Mouse (Mus musculus) bone marrow, adult 2 months (tissue): ENCODE results near the gene Hmces.

ENCODE experiments used
- CTCF ChIP-seq: fragments of 200-500 bp; IDR thresholded peaks from 2 replicates; pipeline ENCODE4 v1.5.1; 2011; ENCODE audit warnings: low read length, control low read depth; ENCODE audit not compliant: control insufficient read depth, insufficient read depth
- POLR2A ChIP-seq: fragments of 200-500 bp; IDR thresholded peaks from 2 replicates; pipeline ENCODE4 v1.6.1; 2011; ENCODE audit warnings: low read depth, mild to moderate bottlenecking, control low read depth, low read length, borderline replicate concordance; ENCODE audit not compliant: control insufficient read depth

DNA sequence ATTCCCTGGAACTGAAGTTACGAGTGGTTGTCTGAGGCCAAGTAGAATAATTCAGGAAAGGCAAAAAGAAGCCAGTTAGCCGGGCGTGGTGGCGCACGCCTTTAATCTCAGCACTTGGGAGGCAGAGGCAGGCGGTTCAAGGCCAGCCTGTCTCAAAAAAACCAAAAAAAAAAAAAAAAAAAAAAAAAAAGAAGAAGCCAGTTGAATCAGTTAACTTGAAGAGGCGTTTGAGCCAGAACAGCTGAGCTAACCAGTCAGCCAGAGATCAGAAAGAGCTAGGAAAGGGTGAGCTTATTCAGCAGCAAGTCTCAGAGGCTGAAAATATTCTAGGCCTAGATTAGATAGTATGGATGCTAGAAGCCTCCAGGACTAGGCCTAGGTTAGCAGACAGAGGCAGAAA is 28.4 kb downstream of the Hmces start:
- TF ChIP-seq CTCF: no peak
- TF ChIP-seq POLR2A: no peak
